Comparison of ENCODE assay signal across 8 mouse cellular contexts in the genomic region with DNA sequence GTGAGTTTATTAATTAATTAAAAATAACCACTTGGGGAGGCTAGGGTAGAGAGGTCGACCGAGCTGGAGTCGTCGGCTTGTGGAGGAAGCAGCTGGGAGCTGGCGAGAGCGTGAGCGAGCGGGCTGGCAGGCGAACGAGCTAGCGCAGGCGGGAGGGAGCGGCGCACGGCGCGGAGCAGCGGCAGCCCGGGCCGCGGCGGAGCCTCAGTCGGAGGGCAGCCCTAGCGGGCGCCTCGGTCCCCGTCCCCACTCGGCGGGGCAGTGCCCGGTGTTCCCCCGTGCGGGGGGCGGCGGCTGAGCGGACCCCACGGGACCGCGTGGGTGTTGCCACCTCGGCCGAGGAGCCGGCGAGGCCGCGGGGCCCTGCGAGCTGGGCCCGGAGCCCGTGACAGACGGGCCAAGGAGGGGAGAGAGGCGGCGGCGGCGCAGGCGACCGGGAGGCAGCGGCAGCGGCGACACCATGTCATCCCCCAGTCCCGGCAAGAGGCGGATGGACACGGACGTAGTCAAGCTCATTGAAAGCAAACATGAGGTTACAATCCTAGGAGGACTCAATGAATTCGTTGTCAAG.
A peak's percentile ranks its signal among the peaks of the same experiment; 100 is the strongest.
DNase-seq lines count a peak whose midpoint lies in the region; ATAC-seq and TF ChIP-seq lines count a peak whose summit lies in the region.
"Not testable (repeated sequence)": the region's sequence is repeated elsewhere in the genome, so short reads cannot be mapped to it uniquely, and the experiment has no call there.

No protein-coding gene starts in this region.

- not testable (repeated sequence) for H3K27ac ChIP-seq in heart, embryonic 12.5 days (ENCODE audit: poor library complexity, severe bottlenecking); intestine, postnatal 0 days (ENCODE audit: low read depth, low read length)

- H3K9me3 ChIP-seq in heart, embryonic 12.5 days (replicated peaks); intestine, postnatal 0 days (ENCODE audit: control insufficient read depth): not testable (repeated sequence)

- H3K4me1 ChIP-seq in heart, embryonic 12.5 days (replicated peaks); intestine, postnatal 0 days (replicated peaks; ENCODE audit: control insufficient read depth, insufficient read depth, low read length): not testable (repeated sequence)

- H3K9ac ChIP-seq in heart, embryonic 12.5 days, result peak overlapping the region; percentile 79
- H3K9ac ChIP-seq in intestine, postnatal 0 days (ENCODE audit: low read depth, low read length), result peak overlapping the region; percentile 40; the same call in 1 of the 2 replicates

- not testable (repeated sequence) for H3K36me3 ChIP-seq in heart, embryonic 12.5 days; intestine, postnatal 0 days (ENCODE audit: control insufficient read depth, insufficient read depth)

- intact Hi-C loops in left cerebral cortex, postnatal 14 days (cut with DNase I), result not testable (repeated sequence)

- H3K4me3 ChIP-seq in heart, embryonic 12.5 days, result peak overlapping the region; percentile 60
- peak overlapping the region; percentile 40 for H3K4me3 ChIP-seq in intestine, postnatal 0 days (ENCODE audit: low read depth, low read length)

- TF ChIP-seq CTCF in intestine, postnatal 0 days (IDR thresholded peaks at IDR 0.05; ENCODE audit: low read depth), result not testable (repeated sequence)

- H3K4me2 ChIP-seq in heart, embryonic 12.5 days, result peak overlapping the region; percentile 79
- peak overlapping the region; percentile 79 for H3K4me2 ChIP-seq in intestine, postnatal 0 days (replicated peaks; ENCODE audit: low read depth)

- under 1% methylated on average over 57 of the region's 62 CpGs for WGBS in heart, embryonic 12.5 days
- WGBS in intestine, postnatal 0 days, result 1% methylated on average over 44 of the region's 62 CpGs

- H3K27me3 ChIP-seq in heart, embryonic 12.5 days (replicated peaks); intestine, postnatal 0 days (replicated peaks; ENCODE audit: control insufficient read depth, insufficient read depth, low read length): not testable (repeated sequence)

- peak; percentile 5 to 19 for DNase-seq in left cerebral cortex, postnatal 14 days (ENCODE audit: low spot score in 2 of 2)
- DNase-seq in lung, postnatal 10 days, result peak; percentile 24
- DNase-seq in retina, postnatal 1 day, result peak; percentile 59
- DNase-seq in urinary bladder, postnatal 25 days (ENCODE audit: low spot score), result peak; percentile 6

- peak; percentile 95 for ATAC-seq in cerebellum, adult (ENCODE audit: insufficient number of reproducible peaks, low FRiP score, low TSS enrichment)
- peak; percentile 89 for ATAC-seq in erythroblast, adult 5-6 weeks (replicated peaks; ENCODE audit: low FRiP score, poor library complexity, severe bottlenecking)
- peak; percentile 85 for ATAC-seq in heart, embryonic 12.5 days (ENCODE audit: insufficient number of reproducible peaks, low FRiP score)
- peak; percentile 59 for ATAC-seq in intestine, postnatal 0 days

Comparison
In these comparisons a context has a peak if more than half of its experiments do, and no peak if none do; other contexts are left out.
1. DNase-seq: peak in every context shown above with its lines; median percentile 59 in retina, postnatal 1 day; 24 in lung, postnatal 10 days; 12 in left cerebral cortex, postnatal 14 days; 6 in urinary bladder, postnatal 25 days.